Mouse (Mus musculus) R1 (cell line): Measurements from ENCODE around the gene Zkscan3.
A peak's percentile ranks its signal among the peaks of the same experiment; 100 is the strongest.

Experiments
- DNase-seq: peaks from one replicate; pipeline ENCODE4 v3.0.0-alpha.2; 2018; ENCODE audit warnings: low read depth, low spot score

Gene Zkscan3

DNA sequence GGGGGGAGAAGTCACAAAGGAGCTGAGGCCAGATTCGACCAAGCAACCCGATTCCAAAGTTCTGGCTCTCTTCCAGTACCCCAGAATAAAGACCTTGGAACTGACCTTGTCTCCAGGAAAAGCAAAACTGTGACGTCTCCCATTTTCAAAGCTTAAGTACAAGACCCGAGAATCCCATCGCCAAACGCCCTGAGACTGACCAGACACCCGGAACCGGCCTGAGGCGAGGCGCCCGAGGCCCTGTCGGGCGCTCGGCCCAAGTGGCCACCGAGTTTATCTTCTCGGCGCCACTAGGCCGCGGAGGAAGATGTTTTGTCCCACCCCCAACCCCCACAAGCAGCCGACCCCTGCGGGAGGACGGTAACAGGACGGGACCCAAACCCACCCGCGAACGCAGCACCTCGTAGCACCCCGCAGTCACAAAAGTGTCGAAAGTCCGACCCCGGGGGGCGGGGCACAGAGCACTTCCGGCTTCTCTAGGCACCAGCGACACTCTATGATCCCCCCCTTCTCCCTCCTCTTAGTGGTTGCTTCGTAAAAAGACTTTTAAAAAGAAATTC, at the start of gene Zkscan3:
Gene Zkscan3, minus strand, starts transcription at position 469 of the 560 bp plus-strand sequence.
- DNase-seq, result peak; percentile 85

DNA sequence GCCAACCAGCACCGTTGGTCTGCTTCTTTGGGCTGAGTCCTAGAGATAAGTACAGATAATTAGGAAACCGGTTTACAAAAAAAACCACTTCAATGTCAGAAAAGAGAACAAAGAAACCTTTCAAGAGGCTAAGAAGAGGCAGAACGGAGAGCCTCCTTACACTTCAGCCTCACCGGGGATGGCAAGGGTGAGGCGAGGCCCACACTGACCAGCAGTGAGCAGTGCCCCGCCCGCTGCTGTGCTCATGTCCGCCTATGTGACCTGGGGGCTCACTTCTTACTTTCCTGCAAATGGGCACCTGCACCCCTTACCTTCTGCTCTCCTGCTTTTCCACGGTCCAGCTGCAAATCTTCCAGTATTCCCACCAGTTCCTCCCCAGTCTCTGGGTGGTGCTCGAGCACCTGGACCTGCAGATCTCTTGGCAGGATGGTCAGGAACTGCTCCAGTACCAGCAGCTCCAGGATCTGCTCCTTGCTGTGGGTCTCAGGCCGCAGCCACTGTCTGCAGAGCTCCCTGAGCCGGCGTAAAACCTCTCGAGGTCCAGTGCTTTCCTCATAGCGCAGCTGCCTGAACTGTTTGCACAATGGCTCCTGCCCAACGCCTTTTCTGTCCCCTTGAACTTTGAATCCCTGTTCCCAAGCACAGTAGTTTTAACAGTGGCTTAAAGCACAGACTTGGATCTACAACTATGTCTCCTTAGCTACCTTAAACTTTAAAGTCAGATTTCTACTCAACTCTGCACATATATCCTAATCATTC, 45.5 kb upstream of the Zkscan3 start:
- no peak for DNase-seq

- DNase-seq, result no peak
These were observed 44.2 kb upstream of the Zkscan3 start for GRCm38 (mm10) chr13:21446796-21447195.

DNA sequence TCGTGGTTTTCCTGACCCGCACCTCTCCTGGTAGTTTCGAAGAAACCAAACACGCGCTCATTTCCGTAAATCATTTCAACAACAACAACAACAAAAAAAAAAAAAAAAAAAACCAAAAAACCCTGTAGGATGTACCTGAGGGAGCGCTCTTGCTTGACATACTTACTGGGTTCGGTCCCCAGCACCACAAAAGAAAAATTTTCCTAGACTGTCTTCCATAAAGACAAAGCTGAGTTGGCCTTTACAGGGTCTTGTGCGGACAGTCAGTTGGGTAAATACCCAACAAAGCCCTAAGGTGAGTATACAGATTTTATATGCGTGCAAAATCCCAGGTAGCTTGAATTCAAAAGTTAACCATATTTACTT, 38.6 kb upstream of the Zkscan3 start:
- no peak for DNase-seq

DNA sequence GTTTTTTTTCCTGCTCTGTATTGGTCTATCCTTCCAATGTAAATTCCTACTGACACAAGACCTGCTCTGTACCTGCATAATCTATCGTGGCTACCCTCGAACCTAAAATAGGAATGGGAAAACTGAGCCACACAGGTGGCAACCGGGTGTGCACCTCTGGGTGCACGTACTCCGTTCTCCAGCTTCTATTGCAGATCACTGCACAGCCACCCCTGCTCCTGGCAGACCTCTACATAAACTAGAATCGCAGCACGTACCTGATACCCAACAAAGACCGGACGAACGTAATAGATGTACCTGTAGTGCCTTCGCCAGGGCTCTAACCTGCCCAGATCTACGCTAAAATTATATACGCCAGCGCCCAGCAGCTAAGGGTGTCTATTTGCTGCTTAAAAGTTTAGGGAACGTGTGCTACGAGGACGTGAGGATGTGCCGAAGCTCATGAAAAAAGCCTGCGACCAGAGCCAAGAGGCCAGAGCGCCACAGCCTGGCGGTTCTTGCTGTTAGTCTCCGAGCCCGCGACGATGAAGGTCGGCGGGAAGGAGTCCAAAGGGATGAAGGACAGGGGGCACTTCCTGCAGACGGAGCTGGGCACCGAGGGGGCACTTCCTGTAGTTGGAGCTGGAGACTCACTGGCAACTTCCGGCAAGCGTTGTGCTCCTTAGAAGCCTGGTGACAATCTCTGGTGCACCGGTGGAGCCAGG, 38.1 kb upstream of the Zkscan3 start, which contains the start of gene Pgbd1:
Gene Pgbd1, minus strand, starts transcription at position 556 of the 704 bp plus-strand sequence.
- DNase-seq, result peak; percentile 83

GRCm38 (mm10) chr13:21435476-21435875, 32.9 kb upstream of the Zkscan3 start:
- no peak for DNase-seq

DNA sequence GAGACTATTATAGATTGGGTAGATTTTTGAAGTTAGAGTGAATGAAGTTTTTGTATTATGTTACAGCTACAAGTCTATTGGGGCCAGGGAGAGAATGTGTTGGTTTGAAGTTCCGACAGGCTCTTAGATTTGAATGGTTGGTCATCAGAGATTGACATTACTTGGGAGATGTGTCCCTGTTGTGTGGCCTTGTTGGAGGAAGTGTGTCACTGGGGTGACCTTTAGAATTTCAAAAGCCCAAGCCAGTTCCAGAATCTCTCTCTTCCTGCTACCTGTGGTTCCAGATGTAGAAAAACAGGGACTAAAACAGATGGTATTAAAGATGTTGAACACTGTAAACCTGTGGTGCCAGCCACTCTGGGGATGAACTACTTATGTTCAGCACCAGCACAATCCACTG, 25.1 kb upstream of the Zkscan3 start:
- DNase-seq, result no peak

- no peak for DNase-seq
These were observed 20.7 kb upstream of the Zkscan3 start for GRCm38 (mm10) chr13:21423301-21423700.

DNA sequence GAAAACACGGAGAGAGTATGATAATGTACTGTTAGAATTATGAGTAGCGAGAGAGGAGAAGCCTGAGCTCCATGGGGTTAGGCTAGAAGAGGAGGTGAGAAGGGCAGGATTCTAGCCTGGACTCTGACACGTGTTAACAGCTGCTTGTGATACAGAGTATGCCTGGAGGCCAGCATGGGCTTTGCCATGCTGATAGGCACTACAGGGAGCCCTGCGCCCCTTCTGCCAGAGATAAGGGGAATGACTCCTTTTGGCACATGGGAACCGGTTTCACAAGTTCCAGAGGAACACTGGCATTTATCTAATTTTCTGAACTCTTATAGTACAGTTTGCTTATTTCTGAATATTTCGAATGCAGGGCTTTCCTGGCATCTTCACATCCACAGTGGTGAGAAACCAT, 16.3 kb upstream of the Zkscan3 start:
- no peak for DNase-seq

DNA sequence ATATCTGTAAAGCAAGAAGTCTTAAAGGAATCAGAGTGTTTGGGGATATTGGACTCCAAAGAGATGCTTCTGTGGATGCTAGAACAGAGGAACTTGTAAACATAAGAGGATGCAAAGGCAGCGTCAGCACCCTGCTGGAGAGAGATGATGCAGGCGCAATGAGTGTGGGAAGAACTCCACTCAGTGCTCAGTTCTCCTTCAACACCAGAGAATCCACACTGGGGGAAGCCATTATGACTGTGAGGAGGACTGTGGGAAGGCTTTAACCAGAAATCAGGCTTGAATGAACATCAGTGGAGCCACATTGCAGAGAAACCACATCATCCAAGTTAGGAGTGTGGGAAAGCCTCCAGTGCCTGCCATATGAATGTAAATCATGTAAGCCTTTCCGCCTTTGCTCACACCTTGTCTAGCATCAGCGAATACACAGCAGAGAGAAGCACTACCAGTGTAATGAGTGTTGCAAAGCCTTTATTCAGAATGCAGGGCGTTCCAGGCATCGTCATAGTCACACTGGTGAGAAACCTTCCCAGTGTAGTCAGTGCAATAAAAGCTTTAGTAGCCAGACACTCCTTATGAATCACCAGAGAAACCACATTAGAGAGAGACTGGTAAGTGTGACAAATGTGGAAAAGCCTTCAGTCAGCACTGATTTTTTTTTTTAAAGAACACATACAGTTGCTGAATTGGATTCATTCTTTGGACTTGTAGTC, 14.9 kb upstream of the Zkscan3 start:
- no peak for DNase-seq

DNA sequence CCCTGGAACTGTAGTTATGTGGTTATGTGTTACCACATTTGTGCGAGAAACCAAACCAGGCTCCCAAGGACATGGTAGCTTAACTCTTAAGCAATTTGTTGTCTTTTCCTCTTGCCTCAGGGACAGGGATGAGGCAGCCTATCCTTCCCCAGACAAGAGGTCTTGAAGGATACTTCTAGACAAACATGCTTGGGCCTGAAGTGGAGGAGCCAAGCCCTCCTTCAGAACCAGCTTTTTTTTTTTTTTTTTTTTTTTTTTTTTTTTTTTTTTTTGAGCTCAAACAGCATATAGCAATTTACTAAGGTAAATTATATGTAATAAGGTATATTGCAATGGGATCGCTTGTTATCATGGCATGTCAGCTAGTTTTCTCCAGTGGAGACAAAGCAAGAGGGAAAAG, 13.2 kb upstream of the Zkscan3 start:
- no peak for DNase-seq

- no peak for DNase-seq
These were observed 12.7 kb upstream of the Zkscan3 start for GRCm38 (mm10) chr13:21415266-21415665.

- peak; percentile 46 for DNase-seq
These were observed 12.0 kb upstream of the Zkscan3 start for GRCm38 (mm10) chr13:21414231-21415212.

DNA sequence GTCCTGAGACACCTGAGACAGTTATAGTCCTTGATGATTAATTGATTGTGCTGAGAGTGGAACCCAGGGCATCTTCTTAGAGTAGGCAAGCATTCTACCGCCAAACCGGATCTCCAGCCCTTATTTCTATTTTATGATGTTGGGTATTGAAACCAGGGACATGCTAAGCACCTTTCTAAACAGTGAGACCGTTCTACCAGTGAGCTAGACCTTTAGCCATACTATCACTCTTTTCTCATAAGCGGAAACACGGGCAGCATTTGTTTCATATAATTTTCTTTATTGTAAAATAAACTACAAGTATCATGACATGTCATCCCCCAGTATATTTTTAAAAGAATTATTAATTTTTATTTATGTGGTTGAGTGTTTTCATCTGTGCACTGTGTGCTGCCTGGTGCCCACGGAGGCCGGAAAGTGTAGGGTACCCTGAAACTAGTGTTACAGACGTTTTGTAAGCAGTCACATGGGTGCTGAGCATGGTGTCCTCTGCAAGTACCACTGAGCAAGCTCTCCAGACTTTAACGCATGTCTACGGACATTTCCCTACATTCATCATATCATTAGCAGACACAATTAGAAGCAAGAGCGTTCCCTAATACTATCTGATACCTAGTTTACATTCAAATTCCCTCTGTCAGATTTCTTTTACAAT, 6.4 kb upstream of the Zkscan3 start:
- DNase-seq, result no peak

DNA sequence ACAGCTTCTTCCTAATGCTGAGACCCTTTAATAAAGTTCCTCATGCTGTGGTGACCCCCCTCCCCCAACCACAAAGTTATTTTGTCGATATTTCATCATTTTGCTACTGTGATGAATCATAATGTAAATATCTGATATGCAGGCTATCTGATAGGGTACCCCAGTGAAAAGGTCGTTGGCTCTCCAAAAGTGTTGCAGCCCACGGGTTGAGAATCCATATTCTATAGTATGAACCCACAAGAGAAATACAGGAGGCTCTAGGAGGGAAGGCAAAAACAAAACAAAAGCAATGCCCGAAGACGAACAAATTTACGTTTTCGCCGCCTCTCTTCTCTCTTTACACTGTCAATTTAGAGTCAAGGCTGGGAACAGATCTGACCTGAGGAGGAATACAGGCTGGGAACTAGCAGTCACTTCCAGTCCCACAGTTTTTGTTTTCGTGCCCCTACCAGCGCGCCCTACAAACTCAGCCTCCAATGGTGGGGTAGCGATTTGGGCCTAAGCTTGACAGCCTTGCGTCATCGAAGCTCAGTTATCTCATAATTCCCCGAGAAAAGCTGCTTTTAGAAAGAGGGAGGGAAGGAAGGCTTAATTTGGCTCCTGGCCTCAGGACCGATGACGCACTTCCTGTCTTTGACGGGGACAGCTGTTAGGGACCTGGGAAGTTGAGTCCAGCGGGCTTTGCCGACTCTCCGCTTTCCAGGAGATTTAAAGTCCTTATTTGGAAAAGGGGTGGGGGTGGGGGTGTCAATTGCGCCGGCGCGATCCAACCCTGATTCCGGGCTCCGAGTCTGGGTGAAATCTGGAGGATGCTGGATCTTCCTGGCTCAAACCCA, 5.6 kb upstream of the Zkscan3 start:
- DNase-seq, result peak; percentile 93

DNA sequence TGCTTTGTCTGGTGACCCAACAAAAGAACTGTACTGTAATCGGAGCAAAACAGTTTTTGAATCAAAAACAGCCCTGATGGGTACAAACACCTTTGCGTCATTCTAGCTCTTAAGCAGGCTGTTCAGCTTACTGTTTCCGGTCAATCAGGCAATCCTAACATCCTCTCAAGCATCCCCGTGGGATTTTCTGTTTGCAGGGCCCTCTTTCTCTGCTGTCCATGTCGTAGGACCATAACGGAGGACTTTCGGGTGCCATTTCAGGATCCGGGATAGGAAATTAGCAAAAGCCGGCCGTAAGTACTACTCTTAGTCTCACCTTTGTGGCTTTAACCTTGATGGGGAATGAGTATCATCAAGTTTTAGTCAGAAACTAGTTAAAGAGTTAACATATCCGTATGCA, 4.8 kb upstream of the Zkscan3 start:
- no peak for DNase-seq

- no peak for DNase-seq
These were observed 293 bp upstream of the Zkscan3 start for GRCm38 (mm10) chr13:21402848-21403247.

- DNase-seq, result peak; percentile 57
These were observed 794 bp downstream of the Zkscan3 start for GRCm38 (mm10) chr13:21401636-21402286.

DNA sequence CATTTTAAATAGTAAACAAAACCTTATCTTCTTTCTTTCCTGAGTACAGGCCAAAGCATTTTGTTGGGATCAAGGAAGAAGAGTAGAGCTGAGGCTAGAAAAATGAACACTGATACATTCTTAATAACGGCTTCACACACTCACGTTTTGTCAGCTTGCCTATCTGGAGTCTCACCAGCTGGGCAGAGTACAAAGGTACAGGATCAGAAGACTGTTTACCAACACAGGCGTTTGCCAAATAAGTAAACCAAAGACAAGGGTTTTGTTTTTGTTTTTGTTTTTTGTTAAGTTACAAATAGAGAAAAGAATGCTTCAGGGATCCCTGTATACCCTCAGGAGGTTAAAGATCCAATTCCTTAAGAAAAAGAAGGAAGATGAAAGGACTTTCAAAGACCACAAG, 1.4 kb downstream of the Zkscan3 start:
- no peak for DNase-seq
